9 mouse cellular contexts compared by ENCODE assay signal in genomic region chr13:59927379-59928111, GRCm38 (mm10).
DNase-seq lines count a peak whose midpoint lies in the region; ATAC-seq lines count a peak whose summit lies in the region.
"Had no signal": no experiment of that assay in that cellular context is flagged by ENCODE, and none has a peak within 500 bp of the region (broad histone marks: within the 10 kb centered on the region; RNA-seq: fewer than 3 reads in every experiment).

No protein-coding gene starts in this region.

- WGBS in forebrain, embryonic 12.5 days = 38% methylated on average over 12 of the region's 12 CpGs
- WGBS in kidney, embryonic 15.5 days = 34% methylated on average over 12 of the region's 12 CpGs
- 27% methylated on average over 12 of the region's 12 CpGs for WGBS in neural tube, embryonic 12.5 days

- H3K9me3 ChIP-seq in forebrain, embryonic 12.5 days = no peaks in the 10 kb centered on the region
- no peaks in the 10 kb centered on the region for H3K9me3 ChIP-seq in kidney, embryonic 15.5 days (replicated peaks)
- no peaks in the 10 kb centered on the region for H3K9me3 ChIP-seq in neural tube, embryonic 12.5 days
- H3K9me3 ChIP-seq: embryonic facial prominence, embryonic 15.5 days had no signal

- H3K27me3 ChIP-seq in forebrain, embryonic 12.5 days = no peaks in the 10 kb centered on the region
- H3K27me3 ChIP-seq in kidney, embryonic 15.5 days = no peaks in the 10 kb centered on the region
- H3K27me3 ChIP-seq in neural tube, embryonic 12.5 days (replicated peaks) = 0 out of 2 replicates have a peak, but pooled peaks cover 2% of the 10 kb centered on the region
- H3K27me3 ChIP-seq: embryonic facial prominence, embryonic 15.5 days had no signal

- H3K4me1 ChIP-seq in forebrain, embryonic 12.5 days = peaks cover 31% of the 10 kb centered on the region
- peaks cover 15% of the 10 kb centered on the region for H3K4me1 ChIP-seq in kidney, embryonic 15.5 days
- H3K4me1 ChIP-seq in neural tube, embryonic 12.5 days = peaks cover 20% of the 10 kb centered on the region

- peak overlapping the region; percentile 77 for H3K27ac ChIP-seq in forebrain, embryonic 12.5 days
- peak overlapping the region; percentile 71 for H3K27ac ChIP-seq in kidney, embryonic 15.5 days
- H3K27ac ChIP-seq in neural tube, embryonic 12.5 days = peak overlapping the region; percentile 12; the same call in 1 of the 2 replicates
- H3K27ac ChIP-seq: embryonic facial prominence, embryonic 15.5 days had no signal

- peak overlapping the region; percentile 6; the same call in 1 of the 2 replicates for H3K4me2 ChIP-seq in forebrain, embryonic 12.5 days
- H3K4me2 ChIP-seq in kidney, embryonic 15.5 days = no peak overlapping the region
- H3K4me2 ChIP-seq in neural tube, embryonic 12.5 days (replicated peaks) = peak overlapping the region; percentile 37
- H3K4me2 ChIP-seq: embryonic facial prominence, embryonic 15.5 days had no signal

- no peaks in the 10 kb centered on the region for H3K36me3 ChIP-seq in forebrain, embryonic 12.5 days (replicated peaks)
- H3K36me3 ChIP-seq in kidney, embryonic 15.5 days = no peaks in the 10 kb centered on the region
- no peaks in the 10 kb centered on the region for H3K36me3 ChIP-seq in neural tube, embryonic 12.5 days
- H3K36me3 ChIP-seq: embryonic facial prominence, embryonic 15.5 days had no signal

- peak; percentile 78 for ATAC-seq in forebrain, embryonic 12.5 days (ENCODE audit: low FRiP score)
- peak; percentile 60 for ATAC-seq in kidney, embryonic 15.5 days (replicated peaks; ENCODE audit: low FRiP score)
- ATAC-seq in neural tube, embryonic 12.5 days (ENCODE audit: low FRiP score, low read depth) = peak; percentile 87
- no peak for ATAC-seq in frontal cortex, adult (ENCODE audit: low TSS enrichment)

- no peak overlapping the region for H3K4me3 ChIP-seq in forebrain, embryonic 12.5 days (replicated peaks)
- H3K4me3 ChIP-seq in kidney, embryonic 15.5 days (replicated peaks) = no peak overlapping the region
- no peak overlapping the region for H3K4me3 ChIP-seq in neural tube, embryonic 12.5 days
- H3K4me3 ChIP-seq: embryonic facial prominence, embryonic 15.5 days had no signal

- DNase-seq in layer of hippocampus, postnatal 10 days (ENCODE audit: low spot score in 2 of 2) = peak; percentile 36 to 54
- no peak for DNase-seq in layer of hippocampus, adult 9-10 months (ENCODE audit: low spot score)
- no peak for DNase-seq in spleen, postnatal 10 days (ENCODE audit: low spot score in 2 of 2)
- no peak for DNase-seq in spleen, adult 12 weeks (ENCODE audit: low spot score)

- no peak overlapping the region; the same call in 1 of the 2 replicates for H3K9ac ChIP-seq in forebrain, embryonic 12.5 days
- H3K9ac ChIP-seq in kidney, embryonic 15.5 days = no peak overlapping the region
- no peak overlapping the region for H3K9ac ChIP-seq in neural tube, embryonic 12.5 days
- H3K9ac ChIP-seq: embryonic facial prominence, embryonic 15.5 days had no signal

Comparison
In these comparisons a context has a peak if more than half of its experiments do, and no peak if none do; other contexts are left out.
1. DNase-seq: peak in layer of hippocampus, postnatal 10 days (2 of 2); none in layer of hippocampus, adult 9-10 months (single experiment), spleen, postnatal 10 days (0 of 2) and spleen, adult 12 weeks (single experiment).
2. H3K27ac ChIP-seq: peak in every context shown above with its lines; median percentile 77 in forebrain, embryonic 12.5 days; 71 in kidney, embryonic 15.5 days; 12 in neural tube, embryonic 12.5 days.